Mouse (Mus musculus) layer of hippocampus, postnatal 10 days (tissue): ENCODE measurements at regions not wholly inside any gene's neighbourhood (a gene's known extent, or its start where the extent isn't known, plus 50 kb on each side); places are given as distances from the start of the nearest gene placed in this dataset.

Source experiments
- DNase-seq, 2 experiments: peaks; one replicate each; pipeline ENCODE4 v3.0.0; 2021; ENCODE audit warnings: low spot score in 2 of 2

- DNase-seq, result no peak
These were observed 250.5 kb upstream of the Gm26657 start for GRCm38 (mm10) chr4:56489361-56489760.

DNA sequence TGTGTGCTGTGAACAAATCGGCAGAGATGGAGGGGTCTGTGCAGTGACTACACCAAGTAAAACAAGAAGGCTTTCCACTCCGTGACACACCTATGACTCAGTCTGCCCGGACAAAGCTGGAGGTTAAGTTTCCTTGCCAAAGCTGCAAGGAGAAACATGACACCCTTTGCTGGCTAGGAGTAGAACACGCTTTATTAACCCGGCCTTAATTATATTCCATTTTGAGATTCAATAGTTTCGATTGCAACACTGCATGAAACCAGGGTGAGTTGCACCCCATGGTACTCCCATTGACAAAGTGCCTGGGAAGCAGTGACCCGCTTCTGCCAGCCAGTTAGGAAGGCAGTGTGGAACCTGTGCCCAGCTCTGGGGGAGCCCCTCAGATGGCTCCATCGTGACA, 256.2 kb upstream of the Gm26657 start:
- no peak for DNase-seq

DNA sequence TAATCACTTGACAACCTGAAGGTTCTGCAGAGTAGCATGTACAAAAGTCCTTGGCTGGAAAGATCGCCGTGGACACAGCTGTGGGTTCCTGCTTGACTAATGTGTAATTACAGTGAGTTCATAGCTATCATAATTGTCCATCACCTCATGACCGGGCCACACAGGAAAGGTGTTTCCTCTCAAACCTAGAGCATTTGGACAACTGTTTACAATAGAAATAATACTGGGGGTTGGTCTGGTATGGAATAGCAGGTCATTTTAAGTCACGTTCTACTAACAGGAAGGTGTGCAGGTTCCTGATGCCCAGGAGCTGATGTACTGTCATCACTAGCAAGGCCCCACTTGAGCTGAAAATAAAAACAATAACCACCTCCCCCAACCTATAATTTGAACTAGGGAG, 283.1 kb upstream of the Gm26657 start:
- DNase-seq, result no peak

- DNase-seq, result no peak
These were observed 318.3 kb upstream of the Gm26657 start for GRCm38 (mm10) chr4:56421575-56421974.

DNA sequence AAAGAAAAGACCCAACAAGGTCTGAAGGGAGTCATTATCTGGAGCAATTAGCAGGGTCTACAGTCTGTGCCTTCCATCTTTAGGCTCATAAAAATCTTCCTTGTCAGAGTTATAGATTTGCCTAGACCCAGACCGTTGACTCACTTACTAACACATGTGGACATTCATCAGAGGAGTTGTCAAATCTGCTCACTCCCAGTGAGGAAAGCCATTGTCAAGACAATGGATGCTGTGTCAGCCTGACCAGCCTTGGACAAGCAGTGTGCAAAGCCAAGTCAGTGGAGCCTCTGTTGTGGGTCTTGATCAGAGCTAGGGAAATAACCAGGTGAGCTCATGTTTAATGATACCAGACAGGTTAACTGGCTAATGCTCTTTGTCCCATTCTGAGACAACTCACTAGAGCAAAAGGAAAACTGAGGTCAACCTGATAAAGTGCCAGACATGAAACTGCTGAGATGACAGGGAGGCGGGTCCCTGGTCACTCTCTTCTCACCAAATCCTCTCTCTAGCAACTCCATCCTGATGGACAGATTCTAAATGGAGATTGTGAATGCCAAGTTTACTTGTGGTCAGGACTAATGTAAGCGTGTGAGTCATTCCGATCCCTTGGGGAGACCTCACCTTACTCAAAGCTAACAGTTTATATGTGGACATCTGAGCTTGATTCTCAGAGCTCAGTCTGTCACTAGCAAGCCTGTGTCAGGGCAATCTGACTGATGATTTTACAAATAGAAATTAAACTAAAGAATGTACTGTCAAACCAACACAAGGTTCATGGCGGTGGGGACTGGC, 320.6 kb upstream of the Gm26657 start:
- DNase-seq, result no peak

- DNase-seq, result peak; percentile 4 to 29
These were observed 328.7 kb upstream of the Gm26657 start for GRCm38 (mm10) chr4:56411024-56411636.

DNA sequence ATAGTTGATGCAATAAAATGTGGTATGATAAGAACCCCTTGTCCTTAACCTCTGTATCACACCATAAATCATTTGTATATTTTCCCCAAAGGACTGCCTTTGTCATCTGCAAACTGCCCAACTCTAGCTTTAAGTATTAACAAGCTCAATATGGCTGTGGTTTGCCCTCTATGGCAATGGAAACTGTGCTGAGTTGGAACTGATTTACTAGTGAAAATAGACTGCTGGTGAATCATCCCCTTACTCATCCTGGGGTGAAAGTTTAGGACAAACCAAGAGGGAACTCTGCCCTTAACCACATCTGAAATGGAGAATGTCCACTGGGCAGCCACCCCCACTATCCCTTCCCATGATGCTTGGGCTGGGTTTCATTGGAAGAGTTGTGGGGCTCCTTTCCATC, 346.1 kb upstream of the Gm26657 start:
- DNase-seq, result no peak

- DNase-seq, result no peak
These were observed 352.8 kb upstream of the Gm26657 start for GRCm38 (mm10) chr4:56387051-56387450.

DNA sequence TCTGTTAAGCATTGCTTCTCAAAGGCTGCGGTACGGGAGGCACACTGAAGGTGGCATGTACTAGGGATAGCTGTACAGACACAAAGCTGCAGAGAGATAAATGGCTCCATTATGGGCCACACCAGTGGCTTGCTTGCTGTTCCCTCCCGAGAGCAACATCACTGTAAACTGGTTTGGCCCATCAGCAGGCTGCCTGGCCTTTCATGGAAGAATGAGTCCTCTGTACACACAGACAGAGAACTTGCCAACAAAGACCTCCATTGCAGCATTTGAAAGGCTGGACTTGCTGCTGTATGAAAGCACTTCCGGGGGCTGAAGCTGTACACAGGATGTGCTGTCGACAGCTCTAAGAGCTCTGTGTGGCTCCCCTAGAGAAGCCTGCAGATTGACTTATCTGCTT, 364.1 kb upstream of the Gm26657 start:
- DNase-seq, result peak; percentile 16 to 29

- DNase-seq, result peak in 1 of 2 experiments; percentile 21
These were observed 365.4 kb upstream of the Gm26657 start for GRCm38 (mm10) chr4:56374466-56374865.

GRCm38 (mm10) chr4:56373746-56374145, 366.1 kb upstream of the Gm26657 start:
- DNase-seq, result no peak

DNA sequence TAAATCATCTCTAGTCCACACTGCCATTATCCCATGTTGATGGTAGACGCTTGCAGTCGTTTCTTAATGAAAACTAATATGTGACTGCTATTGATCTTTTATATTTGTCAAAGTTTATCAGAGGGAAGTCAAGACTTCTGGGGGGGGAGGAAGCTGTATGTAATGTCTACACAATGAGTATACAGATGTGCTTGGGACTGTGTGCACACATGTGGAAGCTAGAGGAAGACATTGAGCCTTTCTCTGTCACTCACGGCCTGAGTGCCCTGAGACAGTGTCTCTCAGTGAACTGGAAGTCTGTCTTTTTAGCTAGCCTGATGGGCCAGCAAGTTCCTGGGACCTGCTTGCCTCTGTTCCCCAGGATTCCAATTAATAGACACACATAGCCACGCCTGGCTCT, 366.7 kb upstream of the Gm26657 start:
- DNase-seq, result no peak

GRCm38 (mm10) chr4:56372711-56373110, 367.2 kb upstream of the Gm26657 start:
- no peak for DNase-seq

- no peak for DNase-seq
These were observed 375.3 kb upstream of the Gm26657 start for GRCm38 (mm10) chr4:56364594-56364993.

GRCm38 (mm10) chr4:56362121-56362520, 377.7 kb upstream of the Gm26657 start:
- no peak for DNase-seq

DNA sequence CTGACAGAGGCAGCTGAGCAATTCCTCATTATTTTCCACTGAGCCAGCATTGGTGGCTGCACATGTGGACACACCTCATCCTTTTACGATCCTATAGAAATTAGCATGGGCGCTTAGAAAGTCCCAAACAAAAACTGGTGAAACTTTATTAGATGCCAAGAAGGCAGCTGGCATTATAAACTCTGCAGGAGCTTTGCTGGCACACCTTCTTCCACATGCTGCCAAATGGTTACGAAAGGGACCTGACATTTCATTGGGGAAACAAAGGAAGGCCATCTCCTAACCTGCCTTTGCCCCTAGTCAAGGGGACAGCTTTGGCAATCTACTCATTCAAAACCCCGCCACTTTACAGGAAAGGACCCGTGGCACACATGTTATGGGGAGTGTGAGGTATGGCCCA, 390.7 kb upstream of the Gm26657 start:
- DNase-seq, result no peak

DNA sequence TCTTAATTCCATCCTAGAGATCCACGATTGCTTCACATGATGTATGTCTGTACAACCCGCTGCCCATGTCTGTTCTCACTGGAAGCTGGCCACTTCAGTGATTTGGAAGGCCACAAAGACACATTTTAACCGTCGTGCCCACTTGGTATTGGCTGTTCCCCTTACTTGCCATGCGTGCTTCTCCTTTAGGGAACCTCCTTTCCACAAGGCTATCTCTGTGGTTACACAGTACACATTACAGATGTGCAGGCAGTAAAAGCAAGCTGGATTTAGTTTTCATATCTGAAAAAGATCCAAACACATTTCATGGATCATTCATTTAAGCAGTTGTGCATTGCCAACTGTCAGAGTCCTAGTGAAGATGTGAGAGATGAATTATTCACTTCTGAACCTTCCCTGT, 414.7 kb upstream of the Gm26657 start:
- DNase-seq, result no peak

- DNase-seq, result no peak
These were observed 420.7 kb upstream of the Gm26657 start for GRCm38 (mm10) chr4:56319134-56319533.

GRCm38 (mm10) chr4:56305664-56306330, 434.1 kb upstream of the Gm26657 start:
- DNase-seq, result no peak

DNA sequence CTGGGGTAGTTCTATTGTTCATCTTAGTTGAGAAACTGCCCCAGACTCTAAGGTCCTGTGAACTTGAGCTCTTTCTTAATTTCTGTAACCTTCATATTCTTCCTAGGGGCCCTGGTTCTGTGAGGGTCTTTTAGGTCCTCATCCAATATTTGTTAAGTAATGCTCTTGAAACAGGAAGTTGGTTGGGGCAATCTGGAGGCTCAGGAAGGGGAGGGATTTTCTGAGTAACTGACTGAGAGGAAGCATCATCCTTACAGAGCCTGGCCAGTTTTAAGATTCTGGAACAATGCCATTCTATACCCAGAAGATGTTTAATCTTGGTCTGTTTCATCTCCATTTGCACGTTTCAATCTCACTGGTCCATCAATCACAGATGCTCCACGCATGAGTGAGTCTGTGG, 435.6 kb upstream of the Gm26657 start:
- no peak for DNase-seq

DNA sequence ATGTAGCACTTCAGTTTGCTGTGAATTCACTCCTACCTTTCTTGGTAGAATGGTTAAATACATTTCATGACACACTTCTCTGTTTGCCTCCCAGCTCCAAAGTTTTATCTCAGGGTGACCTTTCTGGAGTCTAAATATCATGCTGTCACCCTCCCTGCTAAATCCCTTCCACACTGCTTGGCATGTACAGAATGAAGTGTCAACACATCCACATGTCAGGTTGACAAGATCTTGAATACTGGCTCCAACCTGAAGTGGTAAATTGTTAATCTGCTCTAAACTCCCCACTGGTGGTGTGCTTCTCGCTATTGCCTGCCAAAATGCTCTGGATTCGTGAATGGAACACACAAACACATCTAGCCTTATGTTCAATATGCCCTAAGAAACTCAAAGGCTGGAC, 451.9 kb upstream of the Gm26657 start:
- no peak for DNase-seq

DNA sequence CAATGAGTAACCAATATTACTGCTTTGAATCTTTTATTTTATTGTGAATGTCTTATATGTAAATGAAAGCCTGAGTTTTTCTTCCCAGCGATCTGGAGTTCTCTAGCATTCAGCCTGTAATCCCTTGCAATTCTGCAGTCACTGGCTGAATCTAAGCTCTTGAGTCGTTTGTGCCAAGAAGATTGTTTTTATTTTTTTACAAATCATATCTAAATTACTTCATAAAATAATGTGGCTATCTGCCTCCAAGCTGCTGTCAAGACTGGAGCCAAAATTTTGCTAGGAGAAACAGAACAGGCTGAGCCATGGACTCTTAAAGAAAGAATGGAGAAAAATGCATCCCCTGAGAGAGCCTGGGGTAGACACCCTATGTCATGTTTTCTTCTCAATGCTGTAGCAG, 455.4 kb upstream of the Gm26657 start:
- no peak for DNase-seq
